Mouse (Mus musculus) bone marrow, adult 2 months (tissue): Measurements from ENCODE around the gene Cdr2l. TPM values are rescaled to one million over a fixed set of nuclear protein-coding genes. Genes with fewer than 3 reads are reported as not detected.

ENCODE experiments used
- H3K27ac ChIP-seq: fragments of 200-500 bp; 2 replicates; pipeline ENCODE4 v1.5.1; 2012; ENCODE audit warnings: low read depth, mild to moderate bottlenecking, control low read depth, inconsistent platforms, low read length; ENCODE audit not compliant: control insufficient read depth, poor library complexity, insufficient read depth
- H3K4me1 ChIP-seq: fragments of 200-500 bp; 2 replicates; pipeline ENCODE4 v1.6.1; 2011; ENCODE audit warnings: low read length; ENCODE audit not compliant: control insufficient read depth, insufficient read depth
- H3K4me3 ChIP-seq: fragments of 200-500 bp; replicated peaks from 2 replicates; pipeline ENCODE3; 2011; ENCODE audit warnings: mild to moderate bottlenecking, low read depth, low read length, control low read depth; ENCODE audit not compliant: control insufficient read depth
- CTCF ChIP-seq: fragments of 200-500 bp; IDR thresholded peaks from 2 replicates; pipeline ENCODE4 v1.5.1; 2011; ENCODE audit warnings: low read length, control low read depth; ENCODE audit not compliant: control insufficient read depth, insufficient read depth
- POLR2A ChIP-seq: fragments of 200-500 bp; IDR thresholded peaks from 2 replicates; pipeline ENCODE4 v1.6.1; 2011; ENCODE audit warnings: low read depth, mild to moderate bottlenecking, control low read depth, low read length, borderline replicate concordance; ENCODE audit not compliant: control insufficient read depth
- WGBS: fragments of 180-500 bp; shearing (Covaris S2); methylation state at CpG from one replicate; pipeline ENCODE4 v1.1.7; 2018; 5-methylcytosine and 5-hydroxymethylcytosine counted together
- polyA plus RNA-seq: library from polyadenylated mRNA; stranded (reverse); fragments of >200 nt; gene quantifications from 2 replicates; pipeline ENCODE4 v1.2.4, GENCODE M21; 2011; ENCODE audit warnings: low replicate concordance; ENCODE audit not compliant: missing spikeins, insufficient read depth, insufficient read length

The Cdr2l gene
- polyA plus RNA-seq = 1.4 and 3.1 TPM in 2 replicates

- no peak within 1 kb of the TSS for H3K4me3 ChIP-seq
- WGBS = 2% methylated on average over 76 of the region's 76 CpGs
- H3K27ac ChIP-seq = peak within 1 kb of the TSS; percentile 16; the same call in 1 of the 2 replicates
- no peak; the same call in 1 of the 2 replicates for TF ChIP-seq POLR2A
- TF ChIP-seq CTCF = no peak
- H3K4me1 ChIP-seq = no peaks in the 10 kb centered on the region
Observed at GRCm38 (mm10) chr11:115381743-115382539, at the start of gene Cdr2l. Gene Cdr2l (plus strand): TSS chr11:115381916.

GRCm38 (mm10) chr11:115334531-115334930 lies 47.2 kb upstream of the Cdr2l start, which contains the start of gene Otop3:
Gene Otop3 (plus strand): TSS chr11:115334731.
- Histone ChIP-seq H3K4me3 (no peak within 1 kb of the TSS), H3K27ac (no peak within 1 kb of the TSS), H3K4me1 (no peaks in the 10 kb centered on the region)
- TF ChIP-seq POLR2A = no peak
- no peak for TF ChIP-seq CTCF
- WGBS = 8% methylated on average over 29 of the region's 29 CpGs

- Histone ChIP-seq H3K4me1 (no peaks in the 10 kb centered on the region), H3K4me3 (no peak overlapping the region), H3K27ac (no peak overlapping the region)
- no peak for TF ChIP-seq POLR2A
- no peak for TF ChIP-seq CTCF
- 53% methylated on average over 12 of the region's 12 CpGs for WGBS
Observed at GRCm38 (mm10) chr11:115335223-115335622, 46.5 kb upstream of the Cdr2l start.

GRCm38 (mm10) chr11:115336115-115336514 lies 45.6 kb upstream of the Cdr2l start:
- 15% methylated on average over 6 of the region's 6 CpGs for WGBS
- Histone ChIP-seq H3K4me3 (no peak overlapping the region), H3K4me1 (no peaks in the 10 kb centered on the region), H3K27ac (no peak overlapping the region)
- TF ChIP-seq CTCF (no peak), POLR2A (no peak)

GRCm38 (mm10) chr11:115337350-115337749 lies 44.4 kb upstream of the Cdr2l start:
- 2% methylated on average over 3 of the region's 3 CpGs for WGBS
- Histone ChIP-seq H3K4me1 (no peaks in the 10 kb centered on the region), H3K27ac (no peak overlapping the region), H3K4me3 (no peak overlapping the region)
- no peak for TF ChIP-seq CTCF
- no peak for TF ChIP-seq POLR2A

GRCm38 (mm10) chr11:115337826-115338225 lies 43.9 kb upstream of the Cdr2l start:
- Histone ChIP-seq H3K27ac (no peak overlapping the region), H3K4me3 (no peak overlapping the region), H3K4me1 (no peaks in the 10 kb centered on the region)
- TF ChIP-seq CTCF = no peak
- TF ChIP-seq POLR2A = no peak
- WGBS = 79% methylated on average over 1 of the region's 1 CpGs

GRCm38 (mm10) chr11:115341246-115341645 lies 40.5 kb upstream of the Cdr2l start:
- no peak for TF ChIP-seq POLR2A
- no peak for TF ChIP-seq CTCF
- 40% methylated on average over 2 of the region's 2 CpGs for WGBS
- no peaks in the 10 kb centered on the region for H3K4me1 ChIP-seq

GRCm38 (mm10) chr11:115341866-115342265 lies 39.9 kb upstream of the Cdr2l start:
- no peak overlapping the region for H3K27ac ChIP-seq
- H3K4me1 ChIP-seq = no peaks in the 10 kb centered on the region
- WGBS = 67% methylated on average over 6 of the region's 6 CpGs
- TF ChIP-seq POLR2A = no peak
- TF ChIP-seq CTCF = no peak
- H3K4me3 ChIP-seq = no peak overlapping the region

More at GRCm38 (mm10) chr11:115341246-115341645, 40.5 kb upstream of the Cdr2l start:
- Histone ChIP-seq H3K27ac (no peak overlapping the region), H3K4me3 (no peak overlapping the region)

- 19% methylated on average over 12 of the region's 12 CpGs for WGBS
- H3K27ac ChIP-seq = no peak overlapping the region
- no peak for TF ChIP-seq POLR2A
- TF ChIP-seq CTCF = no peak
- no peak overlapping the region for H3K4me3 ChIP-seq
- H3K4me1 ChIP-seq = no peaks in the 10 kb centered on the region
Observed at GRCm38 (mm10) chr11:115344967-115345366, 36.7 kb upstream of the Cdr2l start.
